Mouse (Mus musculus) left cerebral cortex, postnatal 10 days (tissue): ENCODE results near the gene Lmtk3. TPM values are rescaled to one million over a fixed set of nuclear protein-coding genes. Genes with fewer than 3 reads are reported as not detected.

ENCODE experiments used
- DNase-seq, 2 experiments: peaks; one replicate each; pipeline ENCODE4 v3.0.0; 2021 to 2022; ENCODE audit warnings: low spot score in 2 of 2, mixed read lengths in 1 of 2; ENCODE audit errors: extremely low spot score in 1 of 2
- intact Hi-C: fragments of 180-260 bp; cut with DNase I; formaldehyde crosslinking; loops from one replicate; pipeline ENCODE4 v1.15.1; 2025
- total RNA-seq, 2 experiments: library from RNA; stranded (reverse); gene quantifications; 2 replicates each; pipeline ENCODE4 v1.2.3; 2021

The Lmtk3 gene
- total RNA-seq, 2 experiments from 2014 or later = 268 to 281 TPM

DNA sequence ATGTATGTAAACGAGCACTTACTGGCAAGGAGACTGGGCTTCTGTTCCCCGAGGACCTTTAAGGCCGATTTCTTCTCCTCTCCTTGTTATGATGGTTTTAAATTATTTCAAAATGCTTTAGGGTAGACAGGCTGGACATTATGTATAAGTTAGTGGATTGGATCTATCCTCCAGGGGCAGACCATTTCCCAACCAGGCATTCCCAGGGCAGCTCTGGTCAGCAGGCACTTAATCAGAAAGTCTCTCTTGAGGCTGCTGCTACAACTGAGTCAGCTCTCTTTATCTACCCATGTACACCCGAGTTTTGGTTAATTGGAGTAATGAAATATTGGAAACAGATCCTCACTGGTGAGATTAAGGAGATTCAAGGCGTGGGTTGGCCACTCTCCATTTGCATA lies 47.6 kb downstream of the Lmtk3 start:
- DNase-seq = no peak
- intact Hi-C loops = no loop called here

DNA sequence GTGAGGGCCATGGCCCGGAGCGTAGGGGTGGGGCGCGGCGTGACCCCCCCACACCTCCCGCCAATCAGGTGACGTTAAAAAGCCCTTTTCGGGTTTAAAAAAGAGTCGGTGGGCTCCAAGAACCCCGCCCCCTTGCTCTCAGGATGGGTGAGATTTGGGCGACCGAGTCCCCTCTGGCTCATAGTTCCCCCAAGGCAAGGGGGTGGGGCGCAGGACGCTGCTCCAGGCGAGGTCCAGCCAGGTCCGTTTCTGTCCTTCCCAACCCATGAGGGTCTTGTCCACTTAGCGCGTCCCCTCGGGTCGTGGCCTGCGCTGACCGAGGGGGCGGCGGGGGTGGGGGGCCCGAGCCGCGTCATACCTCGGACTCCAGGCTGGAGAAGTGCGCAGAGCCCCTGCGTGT lies 48.9 kb downstream of the Lmtk3 start:
- intact Hi-C loops = no loop called here
- DNase-seq = no peak

DNA sequence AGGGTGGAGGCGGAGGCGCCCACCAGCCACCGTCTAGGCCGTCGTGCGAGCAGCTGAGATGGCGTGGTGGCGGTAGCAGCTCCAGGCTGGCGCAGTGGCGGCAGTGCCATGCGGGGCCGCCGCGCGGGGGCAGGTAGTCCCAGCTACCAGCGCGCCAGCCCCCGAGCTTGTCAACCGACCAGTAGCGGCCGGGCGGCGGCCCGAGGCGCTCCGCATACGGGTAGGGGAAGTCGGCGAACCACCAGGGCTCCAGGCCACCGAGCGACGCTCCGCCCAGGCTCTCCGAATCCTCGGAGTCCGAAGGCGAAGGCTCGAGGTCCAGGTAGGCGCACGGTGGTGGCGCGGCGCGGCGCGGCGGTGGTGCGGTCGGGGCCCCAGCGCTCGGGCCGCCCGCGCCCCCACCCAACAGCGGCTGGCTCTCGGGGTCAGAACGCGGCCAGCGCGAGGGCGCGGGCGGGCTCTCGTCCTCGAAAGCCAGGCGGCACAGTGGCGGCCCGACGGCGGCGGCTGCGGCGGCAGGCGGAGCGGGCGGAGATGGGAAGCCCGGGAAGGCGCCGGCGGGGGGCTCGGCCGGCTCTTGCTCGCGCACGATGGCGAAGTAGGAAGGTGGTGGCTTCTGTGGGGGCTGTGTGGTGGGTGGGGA lies 49.7 kb downstream of the Lmtk3 start:
- DNase-seq = peak in 1 of 2 experiments; percentile 61
- intact Hi-C loops = no loop called here

DNA sequence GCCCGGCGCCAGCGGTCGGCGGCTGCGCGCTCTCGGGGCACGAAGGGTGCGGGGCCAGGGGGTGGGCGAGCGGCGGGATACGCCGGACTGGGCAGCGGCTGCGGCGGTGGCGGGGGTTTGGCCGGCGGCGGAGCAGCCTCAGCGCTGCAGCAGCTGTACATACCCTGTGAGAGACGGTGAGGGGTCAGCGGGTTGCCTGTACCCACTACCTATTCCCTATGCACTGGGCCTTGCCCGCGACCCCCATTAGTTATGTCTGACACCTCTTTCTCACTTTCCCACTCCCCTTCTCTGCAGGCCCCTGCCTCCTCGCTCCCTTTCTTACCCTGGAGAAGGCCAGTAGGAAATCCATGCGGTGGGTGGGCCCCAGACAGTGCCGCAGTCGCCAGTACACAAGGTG lies 50.4 kb downstream of the Lmtk3 start:
- intact Hi-C loops = no loop called here
- DNase-seq = peak in 1 of 2 experiments; percentile 44

DNA sequence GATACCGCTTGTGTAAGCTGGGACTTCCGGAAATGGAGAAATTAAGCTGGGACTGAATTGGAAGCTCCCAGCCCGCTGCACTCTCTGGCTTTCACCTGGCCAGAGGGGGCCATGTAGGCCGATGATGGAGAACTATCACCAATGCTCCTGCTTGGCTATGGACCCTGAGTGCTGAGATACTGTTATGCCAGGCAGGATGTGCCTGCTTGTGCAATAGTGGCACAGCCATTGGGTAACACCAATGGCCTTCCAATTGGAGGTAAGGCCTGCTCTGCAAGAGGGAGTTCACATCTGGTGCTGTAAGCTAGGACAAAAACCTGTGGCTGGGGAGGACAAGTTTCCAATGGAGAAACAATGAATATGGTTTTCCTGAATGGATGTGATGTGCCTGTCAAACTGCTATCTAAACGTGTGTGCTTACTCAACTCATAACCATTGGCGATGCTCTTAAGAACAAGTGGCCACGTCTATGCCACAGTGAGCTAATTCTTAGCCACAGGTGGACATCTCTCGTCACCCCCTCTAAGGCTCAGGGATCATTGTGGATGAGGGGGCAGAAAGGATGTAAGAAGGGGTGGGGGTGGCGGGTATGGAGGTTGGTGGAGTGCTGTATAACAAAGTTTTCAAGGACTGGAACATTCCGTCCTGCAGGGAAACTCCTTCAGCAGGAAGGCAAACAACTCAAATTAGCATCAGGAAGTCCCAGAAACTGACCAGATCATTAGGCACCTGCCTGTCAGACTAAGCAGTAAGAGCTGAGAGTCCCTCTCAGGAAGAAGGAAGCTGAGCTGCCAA lies 59.6 kb downstream of the Lmtk3 start:
- intact Hi-C loops = no loop called here
- DNase-seq = no peak

DNA sequence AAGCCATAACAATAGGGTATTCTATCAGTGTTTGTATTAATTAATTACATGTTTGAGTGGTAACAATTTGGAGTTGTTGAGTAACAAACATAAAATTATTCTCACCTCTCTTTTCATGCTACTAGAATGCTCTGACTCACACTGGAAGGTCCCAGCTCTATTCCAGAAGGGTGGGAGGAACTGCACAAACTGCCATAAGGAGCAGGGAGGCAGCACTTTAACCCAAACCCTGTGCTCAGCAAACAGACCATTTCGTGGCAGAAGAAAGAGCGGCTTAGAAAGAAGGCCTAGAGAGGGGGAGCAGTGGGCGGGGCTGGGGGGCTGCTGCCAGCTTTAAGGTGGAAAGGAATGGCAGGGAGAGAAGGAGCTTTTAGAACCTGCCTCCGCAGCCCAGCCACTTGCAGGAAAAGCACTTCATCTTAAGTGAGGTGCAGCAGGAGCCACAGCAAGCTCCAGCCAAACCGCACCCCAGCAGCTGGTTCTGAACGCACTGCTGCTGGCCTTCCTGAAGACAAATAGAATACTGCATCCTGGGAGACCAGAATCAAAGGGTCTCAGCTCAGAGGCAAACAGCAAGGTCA lies 65.0 kb downstream of the Lmtk3 start:
- no peak for DNase-seq
- intact Hi-C loops = no loop called here

DNA sequence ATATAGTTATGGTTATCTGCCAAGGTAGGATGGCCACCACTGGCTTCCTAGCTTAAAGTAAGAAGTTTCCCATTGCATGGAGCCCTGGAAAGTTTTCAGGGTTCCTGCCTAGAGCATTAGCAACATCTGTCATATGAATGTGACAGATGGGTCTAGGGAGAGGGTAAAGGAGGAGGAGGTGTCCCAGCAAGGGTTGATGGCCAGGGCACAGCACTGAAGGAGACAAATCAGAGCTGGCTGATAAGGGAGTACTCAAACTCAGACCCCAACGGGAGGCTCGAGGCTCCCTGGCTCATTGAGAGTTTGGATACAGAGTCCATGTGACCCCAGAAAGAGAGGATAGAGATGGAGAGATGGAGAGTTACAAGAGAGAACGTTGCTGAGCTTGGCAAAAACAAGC lies 67.1 kb downstream of the Lmtk3 start:
- no peak for DNase-seq
- intact Hi-C loops = no loop called here

DNA sequence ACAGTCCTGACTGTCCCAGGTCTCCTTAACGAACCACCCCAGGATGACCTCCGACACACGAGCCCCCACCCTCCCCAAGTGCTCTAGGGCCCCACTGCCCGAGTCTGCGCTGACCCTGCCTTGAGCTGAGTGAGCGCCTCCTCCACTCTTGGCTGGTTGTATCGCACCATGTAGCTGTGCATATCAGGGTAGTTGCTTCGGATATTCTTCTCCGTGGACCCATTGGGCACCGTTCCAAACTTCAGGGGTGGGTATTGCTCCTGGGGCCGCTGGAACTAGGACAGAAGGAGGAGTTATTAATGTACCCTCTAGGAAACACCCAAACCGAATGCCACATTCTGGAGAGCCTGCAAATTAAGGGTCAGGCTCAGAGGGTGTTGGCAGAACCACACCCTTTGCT lies 69.6 kb downstream of the Lmtk3 start:
- DNase-seq = no peak
- intact Hi-C loops = no loop called here

Other genes starting within 250 kb of the Lmtk3 start
- under 1 TPM in 1 of 2 experiments, not detected in 1; 0.93 TPM for gene Hsd17b14, start 228.8 kb upstream of the Lmtk3 start, total RNA-seq
- 10 to 100 TPM; 20.9 to 21.8 TPM for gene Bcat2, start 213.6 kb upstream of the Lmtk3 start, total RNA-seq
- gene Fgf21, start 168.2 kb upstream of the Lmtk3 start, total RNA-seq = not detected
- gene Fut1, start 166.4 kb upstream of the Lmtk3 start, total RNA-seq = under 1 TPM; 0.13 to 0.30 TPM
- not detected for gene Izumo1, start 161.9 kb upstream of the Lmtk3 start, total RNA-seq
- gene Rasip1, start 156.2 kb upstream of the Lmtk3 start, total RNA-seq = 10 to 100 TPM; 15.1 to 15.8 TPM
- gene Mamstr, start 143.8 kb upstream of the Lmtk3 start, total RNA-seq = 1 to 10 TPM; 1.2 to 2.2 TPM
- under 1 TPM; 0.18 to 0.24 TPM for gene Fut2, start 117.3 kb upstream of the Lmtk3 start, total RNA-seq
- under 1 TPM; 0.45 to 0.47 TPM for gene Ntn5, start 99.7 kb upstream of the Lmtk3 start, total RNA-seq
- gene Sec1, start 89.3 kb upstream of the Lmtk3 start, total RNA-seq = under 1 TPM; 0.34 to 0.39 TPM
- 100 to 1,000 TPM; 152 to 154 TPM for gene Car11, start 83.9 kb upstream of the Lmtk3 start, total RNA-seq
- 10 to 100 TPM; 40.9 to 51.0 TPM for gene Dbp, start 78.7 kb upstream of the Lmtk3 start, total RNA-seq
- 100 to 1,000 TPM; 437 to 456 TPM for gene Rpl18, start 68.3 kb upstream of the Lmtk3 start, total RNA-seq
- 10 to 100 TPM; 23.0 to 24.6 TPM for gene Sphk2, start 65.7 kb upstream of the Lmtk3 start, total RNA-seq
- gene Fam83e, start 62.5 kb upstream of the Lmtk3 start, total RNA-seq = under 1 TPM; 0.26 to 0.39 TPM
- gene Spaca4, start 57.9 kb upstream of the Lmtk3 start, total RNA-seq = not detected
- gene Sult2b1, start 931 bp downstream of the Lmtk3 start, total RNA-seq = 10 to 100 TPM in 1 of 2 experiments, 1 to 10 TPM in 1; 9.7 to 11.5 TPM
- 100 to 1,000 TPM; 229 to 242 TPM for gene Cyth2, start 30.8 kb downstream of the Lmtk3 start, total RNA-seq
- gene Kcnj14, start 41.0 kb downstream of the Lmtk3 start, total RNA-seq = 1 to 10 TPM; 1.6 to 1.8 TPM
- gene Grwd1, start 47.2 kb downstream of the Lmtk3 start, total RNA-seq = 10 to 100 TPM; 27.5 to 29.2 TPM
- 100 to 1,000 TPM; 101 to 103 TPM for gene Kdelr1, start 89.0 kb downstream of the Lmtk3 start, total RNA-seq
- 10 to 100 TPM; 35.6 to 36.4 TPM for gene Grin2d, start 94.6 kb downstream of the Lmtk3 start, total RNA-seq
- not detected for gene Syngr4, start 113.0 kb downstream of the Lmtk3 start, total RNA-seq
- gene Tmem143, start 113.2 kb downstream of the Lmtk3 start, total RNA-seq = 10 to 100 TPM; 17.9 to 22.8 TPM
- gene Emp3, start 137.7 kb downstream of the Lmtk3 start, total RNA-seq = 1 to 10 TPM; 4.6 to 6.7 TPM
- 1 to 10 TPM; 1.4 to 1.5 TPM for gene Ccdc114, start 140.3 kb downstream of the Lmtk3 start, total RNA-seq
- 1 to 10 TPM; 3.9 to 4.4 TPM for gene Abcc6, start 246.6 kb downstream of the Lmtk3 start, total RNA-seq
- 100 to 1,000 TPM; 109 to 115 TPM for gene Nomo1, start 250.0 kb downstream of the Lmtk3 start, total RNA-seq